Mouse (Mus musculus) kidney, postnatal 10 days (tissue): Measurements from ENCODE around the gene Nt5c3b.

Experiments
- DNase-seq: peaks from one replicate; pipeline ENCODE4 v3.0.0; 2021; ENCODE audit warnings: mixed read lengths

Gene Nt5c3b

DNA sequence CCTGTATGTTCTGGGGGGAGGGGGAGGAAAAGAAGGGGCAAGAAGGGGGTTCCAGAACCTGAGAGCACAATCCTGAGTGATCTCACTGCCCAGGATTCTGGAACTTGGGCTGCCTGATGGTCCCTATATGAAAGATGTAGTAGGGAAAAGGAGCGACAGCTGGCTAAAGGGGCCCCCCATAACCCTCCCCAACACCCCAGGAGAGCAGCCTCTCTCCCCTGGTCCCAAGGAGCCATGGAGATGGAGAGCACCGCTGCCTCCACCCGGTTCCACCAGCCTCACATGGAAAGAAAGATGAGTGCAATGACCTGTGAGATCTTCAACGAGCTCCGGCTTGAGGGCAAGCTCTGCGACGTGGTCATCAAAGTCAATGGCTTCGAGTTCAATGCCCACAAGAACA lies at the start of gene Nt5c3b, which contains the start of gene Klhl10:
Gene Nt5c3b, minus strand, starts transcription at position 12 of the 400 bp plus-strand sequence.
Gene Klhl10, plus strand, starts transcription at position 121 of the 400 bp plus-strand sequence.
- DNase-seq, result no peak

DNA sequence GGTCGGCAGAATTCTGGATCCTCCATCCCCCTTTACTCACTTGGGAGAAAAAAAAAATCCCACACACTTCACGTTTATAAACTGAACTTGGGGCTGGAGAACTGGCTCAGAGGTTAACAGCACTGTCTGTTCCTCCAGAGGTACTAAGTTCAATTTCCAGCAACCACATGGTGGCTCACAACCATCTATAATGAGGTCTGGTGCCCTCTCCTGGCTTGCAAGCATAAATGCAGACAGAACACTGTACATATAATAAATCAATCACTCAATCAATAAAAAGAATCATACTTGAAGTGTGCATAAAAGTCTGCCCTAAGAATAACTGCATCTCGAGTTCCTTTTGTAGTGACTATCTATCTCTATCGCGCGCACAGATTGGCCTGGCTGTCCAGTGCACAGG lies 49.3 kb upstream of the Nt5c3b start:
- DNase-seq, result no peak

GRCm38 (mm10) chr11:100485801-100486538 lies 44.4 kb upstream of the Nt5c3b start:
- peak; percentile 65 for DNase-seq

DNA sequence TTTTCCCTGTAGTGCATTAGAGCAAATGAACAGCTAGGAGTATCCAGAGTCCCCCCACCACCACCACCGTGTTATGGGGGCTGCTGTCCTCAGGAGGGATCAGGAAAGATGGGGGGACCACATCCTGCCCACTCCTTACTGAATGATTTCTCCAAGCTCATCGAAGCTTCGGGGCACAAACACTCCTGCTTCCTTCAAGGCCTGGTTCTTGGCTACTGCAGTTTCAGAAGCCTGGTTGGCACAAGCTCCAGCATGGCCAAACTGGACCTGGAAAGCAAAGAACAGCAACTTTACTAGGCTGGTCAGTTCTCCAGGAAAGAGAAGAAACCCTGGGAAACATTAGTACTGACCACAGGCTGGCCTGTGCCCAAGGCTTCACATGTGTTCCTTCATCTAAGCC lies 42.9 kb upstream of the Nt5c3b start:
- no peak for DNase-seq

DNA sequence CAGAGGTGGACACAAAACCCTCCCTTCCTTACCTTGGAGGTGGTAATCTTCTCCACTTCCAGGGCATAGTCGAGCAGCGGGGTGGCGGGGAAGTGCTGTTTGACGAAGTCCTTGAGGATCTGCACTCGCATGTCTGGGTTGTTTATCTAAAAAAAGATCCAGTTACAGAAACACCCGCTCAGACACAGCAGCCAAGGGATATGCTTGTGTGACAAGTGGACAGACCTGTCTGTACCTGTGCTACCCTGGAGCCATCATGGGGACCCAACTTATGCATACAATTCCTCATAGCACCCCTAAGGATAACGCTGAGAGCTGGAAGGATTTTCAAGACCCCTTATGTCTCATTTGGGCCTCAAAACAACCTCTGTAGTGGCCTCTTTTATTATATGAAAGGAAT lies 37.5 kb upstream of the Nt5c3b start:
- no peak for DNase-seq

DNA sequence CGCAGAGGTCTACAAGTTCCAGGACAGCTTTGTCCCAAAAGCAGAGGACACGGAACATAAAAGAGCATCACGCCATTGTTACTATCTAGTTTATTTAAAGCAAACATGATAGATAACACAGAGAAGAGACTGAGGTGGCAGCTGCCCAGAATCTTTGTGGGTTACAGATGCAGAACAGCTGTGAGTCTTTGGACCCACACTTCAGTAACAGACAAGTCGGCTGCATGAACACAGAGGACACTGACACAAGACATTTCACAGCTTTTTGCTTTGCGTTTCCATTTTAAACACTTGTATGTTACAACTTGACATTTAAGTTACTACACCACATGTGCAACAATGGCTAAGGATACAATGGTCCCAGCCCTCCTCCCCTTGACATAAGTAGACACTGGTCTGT lies 34.7 kb upstream of the Nt5c3b start:
- DNase-seq, result no peak

- DNase-seq, result no peak
Measured at GRCm38 (mm10) chr11:100472935-100473295, 31.3 kb upstream of the Nt5c3b start.

- peak; percentile 93 for DNase-seq
Measured at GRCm38 (mm10) chr11:100472197-100472934, 30.8 kb upstream of the Nt5c3b start, which contains the start of gene Klhl11. Klhl11 (minus strand) TSS chr11:100472741.

DNA sequence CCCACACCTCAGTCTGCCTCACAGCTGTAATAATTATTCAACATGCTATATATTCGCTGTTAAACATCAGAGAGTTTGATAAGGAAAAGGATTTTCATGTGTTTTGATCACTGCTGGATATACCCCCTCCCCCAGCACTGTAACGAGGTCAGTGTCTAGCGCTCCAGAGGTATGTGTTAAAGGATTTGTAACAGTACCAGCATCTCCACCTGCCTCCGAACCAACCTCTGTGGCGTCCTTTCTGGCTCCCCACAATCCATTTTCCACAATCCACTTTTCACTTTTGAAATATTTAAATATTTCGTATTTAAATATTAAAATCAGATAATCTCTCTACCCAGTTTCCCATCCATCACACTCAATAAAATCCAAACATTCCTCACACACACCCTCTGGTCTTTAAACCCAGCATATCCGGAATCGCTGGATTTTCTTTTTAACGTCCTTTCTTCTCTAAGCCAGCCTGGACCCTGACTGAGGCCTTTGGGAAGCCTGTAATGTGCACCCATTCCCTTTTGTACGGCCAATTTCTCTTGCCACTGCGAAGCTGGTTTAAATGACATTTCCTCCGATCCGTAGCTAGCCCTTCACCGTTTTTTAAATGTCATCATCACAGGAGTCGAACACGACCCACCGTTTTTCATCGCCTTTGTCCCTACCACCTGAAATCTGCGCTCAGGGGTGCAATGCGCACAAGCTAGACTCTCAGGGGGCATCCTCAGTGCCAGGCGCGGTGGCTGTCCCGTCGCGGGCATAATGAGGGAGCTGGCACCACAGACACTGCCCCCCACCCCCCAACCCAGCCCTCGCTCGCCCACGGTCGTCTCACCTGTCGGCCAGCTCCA lies 30.0 kb upstream of the Nt5c3b start:
- no peak for DNase-seq

- DNase-seq, result no peak
Measured at GRCm38 (mm10) chr11:100465833-100466232, 24.2 kb upstream of the Nt5c3b start.

- no peak for DNase-seq
Measured at GRCm38 (mm10) chr11:100465229-100465792, 23.7 kb upstream of the Nt5c3b start.

- no peak for DNase-seq
Measured at GRCm38 (mm10) chr11:100462699-100463098, 21.1 kb upstream of the Nt5c3b start.

DNA sequence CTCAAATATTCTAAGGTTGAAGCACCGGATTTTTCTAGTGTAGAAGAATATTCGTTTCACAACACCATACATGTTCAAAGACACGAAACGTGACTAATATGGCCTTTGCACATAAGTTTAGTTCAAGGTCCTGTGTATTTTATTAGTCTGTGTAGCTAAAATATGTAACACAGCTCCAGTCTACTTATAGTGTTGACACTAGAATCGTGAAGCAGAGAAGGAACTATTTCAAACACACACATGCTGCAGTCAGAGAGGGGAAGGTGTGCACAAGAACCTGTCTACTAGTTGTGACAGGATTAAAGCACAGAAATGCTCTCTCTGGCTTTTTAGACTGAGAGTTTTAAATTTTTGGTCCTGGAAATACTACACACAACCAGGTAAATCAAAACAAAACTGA lies 16.1 kb upstream of the Nt5c3b start:
- DNase-seq, result no peak

DNA sequence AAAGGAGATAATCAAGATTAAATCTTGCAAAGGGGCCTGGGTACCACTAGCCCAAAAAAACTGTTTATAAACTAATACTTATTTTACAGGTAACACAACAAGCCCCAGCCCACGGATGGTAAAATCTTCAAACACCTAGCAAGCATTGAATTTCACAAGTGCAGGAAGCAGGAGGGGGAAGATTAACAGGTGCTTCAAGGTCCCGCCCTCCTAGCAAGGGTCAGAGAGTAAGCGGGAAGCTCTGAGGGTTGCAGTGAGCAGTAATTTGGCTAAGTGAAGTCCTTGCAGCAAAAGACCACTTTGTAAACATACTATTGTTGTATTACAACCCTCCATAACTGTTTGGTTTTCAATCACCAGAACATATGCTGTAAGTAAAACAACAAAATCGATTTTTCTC lies 15.6 kb upstream of the Nt5c3b start:
- DNase-seq, result no peak

DNA sequence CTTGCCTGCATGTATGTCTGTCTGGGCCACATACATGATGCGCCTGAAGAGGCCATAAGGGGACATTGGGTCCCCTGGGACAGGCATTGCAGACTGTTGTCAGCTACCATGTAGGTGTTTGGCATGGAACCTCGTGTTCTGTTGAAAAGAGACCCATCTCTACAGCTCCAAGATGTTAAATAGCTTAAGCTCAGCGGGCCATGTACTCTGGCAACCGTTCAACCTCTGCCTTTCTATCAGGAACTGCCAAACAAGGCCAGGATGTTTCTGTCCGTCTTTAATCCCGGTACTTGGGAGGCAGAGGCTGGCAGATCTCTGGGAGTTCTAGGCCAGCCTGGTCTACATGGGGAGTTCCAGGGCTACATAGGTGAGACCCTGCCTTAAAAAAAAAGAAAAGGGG lies 1.0 kb upstream of the Nt5c3b start:
- DNase-seq, result peak; percentile 41

- peak; percentile 92 for DNase-seq
Measured at GRCm38 (mm10) chr11:100440691-100441522, 701 bp downstream of the Nt5c3b start.

GRCm38 (mm10) chr11:100437901-100438300 lies 3.7 kb downstream of the Nt5c3b start:
- DNase-seq, result no peak

DNA sequence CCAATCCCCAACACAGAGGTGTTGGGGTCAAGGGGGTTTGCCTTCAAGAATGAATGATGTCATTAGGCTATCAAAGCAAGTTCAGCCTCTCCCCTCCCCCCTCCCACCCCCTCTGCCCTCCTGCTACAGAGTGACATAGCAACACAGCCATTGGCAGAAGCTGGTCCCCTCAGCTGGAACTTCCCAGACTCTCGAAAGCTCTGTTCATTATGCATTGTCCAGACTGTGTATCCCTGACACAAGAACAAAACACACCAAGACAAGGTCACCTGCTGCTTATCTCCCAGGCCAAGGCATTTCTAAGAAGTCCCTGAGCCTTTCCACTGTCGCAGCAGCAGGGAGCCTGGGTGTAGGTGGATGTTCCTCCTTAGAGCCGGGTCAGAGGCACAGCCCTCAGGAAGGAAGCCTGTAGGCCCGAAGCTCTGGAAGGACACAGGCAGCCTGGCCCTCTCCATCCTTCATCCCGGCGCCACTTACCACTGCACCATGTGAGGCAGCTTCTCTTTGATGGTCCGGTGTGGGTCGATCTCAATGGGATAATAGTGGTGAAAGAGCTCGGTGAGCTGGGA lies 5.8 kb downstream of the Nt5c3b start:
- no peak for DNase-seq

DNA sequence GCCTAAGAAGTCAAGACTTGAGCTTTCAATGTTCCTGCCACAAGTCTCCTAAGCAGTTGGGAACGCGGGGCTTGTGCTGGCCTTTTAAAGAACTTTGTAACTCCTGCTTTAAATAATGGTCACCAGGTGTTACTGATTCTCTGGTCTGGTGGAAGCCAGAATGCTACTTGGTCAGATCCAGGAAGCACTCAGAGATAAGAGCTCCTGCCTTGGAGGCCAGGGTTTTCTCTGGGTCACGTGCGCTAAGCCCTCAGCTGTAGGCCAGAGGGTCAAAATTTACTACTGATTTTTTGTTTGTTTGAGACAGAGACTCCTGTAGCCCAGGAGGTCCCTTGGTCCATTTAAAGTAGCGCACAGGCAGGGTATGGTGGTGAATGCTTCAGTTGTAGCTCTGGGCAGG lies 9.6 kb downstream of the Nt5c3b start:
- no peak for DNase-seq

- no peak for DNase-seq
Measured at GRCm38 (mm10) chr11:100430052-100430451, 11.6 kb downstream of the Nt5c3b start.

DNA sequence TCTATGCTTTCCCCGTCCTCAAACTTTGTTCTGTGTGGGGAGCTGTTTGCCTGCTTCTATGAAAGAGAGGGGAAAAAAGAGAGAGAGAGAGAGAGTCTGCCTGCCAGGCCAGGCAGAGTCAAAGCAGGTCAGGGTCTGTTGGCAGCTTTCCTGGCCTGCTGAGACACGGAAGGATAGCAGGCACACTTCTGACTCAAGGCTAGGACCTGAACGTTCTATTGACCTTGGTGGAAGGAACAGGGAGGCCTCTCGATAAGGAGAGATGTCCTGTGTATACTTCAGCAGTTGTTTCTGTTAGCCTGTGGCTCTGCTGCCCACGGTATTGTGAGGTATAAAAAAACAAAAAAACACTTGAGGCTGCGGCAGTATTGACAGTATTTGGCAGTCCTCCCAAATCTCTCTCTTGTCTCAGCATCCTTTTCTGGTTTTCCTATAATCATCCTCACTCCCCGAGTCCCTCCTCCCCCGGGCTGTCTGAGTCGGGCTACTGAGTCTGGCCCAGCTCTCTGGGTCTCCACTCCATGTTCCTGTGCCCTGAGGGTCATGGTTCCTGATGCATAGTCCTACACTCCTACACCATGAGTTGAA lies 12.9 kb downstream of the Nt5c3b start:
- DNase-seq, result no peak
